Mouse (Mus musculus) lung, adult 18-20 months (tissue): ENCODE data around the gene Psph.
A peak's percentile ranks its signal among the peaks of the same experiment; 100 is the strongest.
"Not testable (repeated sequence)": the region's sequence is repeated elsewhere in the genome, so short reads cannot be mapped to it uniquely, and the experiment has no call there.

Experiments used
- DNase-seq, 2 experiments: peaks; one replicate each; pipeline ENCODE4 v3.0.0; 2022; ENCODE audit warnings: mixed read lengths in 2 of 2

The Psph gene

GRCm38 (mm10) chr5:129786818-129787790 lies at the start of gene Psph:
Gene Psph (minus strand): TSS chr5:129787449.
- peak; percentile 96 to 97 for DNase-seq

- not testable (repeated sequence) for DNase-seq
Observed at GRCm38 (mm10) chr5:129790591-129790990, 3.3 kb upstream of the Psph start.

GRCm38 (mm10) chr5:129787818-129788593 lies 757 bp upstream of the Psph start:
- DNase-seq: no peak

- no peak for DNase-seq
Observed at GRCm38 (mm10) chr5:129786161-129786560, 1.1 kb downstream of the Psph start.

- DNase-seq: no peak
Observed at GRCm38 (mm10) chr5:129785235-129785870, 1.9 kb downstream of the Psph start.

GRCm38 (mm10) chr5:129782211-129782610 lies 5.0 kb downstream of the Psph start:
- DNase-seq: no peak

- DNase-seq: no peak
Observed at GRCm38 (mm10) chr5:129780131-129780530, 7.1 kb downstream of the Psph start.

- DNase-seq: peak; percentile 80 to 84
Observed at GRCm38 (mm10) chr5:129778996-129779716, 8.1 kb downstream of the Psph start.

GRCm38 (mm10) chr5:129778348-129778995 lies 8.8 kb downstream of the Psph start:
- DNase-seq: no peak

- no peak for DNase-seq
Observed at GRCm38 (mm10) chr5:129774661-129775060, 12.6 kb downstream of the Psph start.

- DNase-seq: not testable (repeated sequence)
Observed at GRCm38 (mm10) chr5:129773330-129773729, 13.9 kb downstream of the Psph start.

GRCm38 (mm10) chr5:129772433-129772832 lies 14.8 kb downstream of the Psph start:
- DNase-seq: no peak

- no peak for DNase-seq
Observed at GRCm38 (mm10) chr5:129770443-129771355, 16.6 kb downstream of the Psph start.

- DNase-seq: no peak
Observed at GRCm38 (mm10) chr5:129761865-129762540, 25.2 kb downstream of the Psph start.

GRCm38 (mm10) chr5:129759929-129760480 lies 27.2 kb downstream of the Psph start:
- no peak for DNase-seq

- no peak for DNase-seq
Observed at GRCm38 (mm10) chr5:129756886-129757285, 30.4 kb downstream of the Psph start.

- DNase-seq: no peak
Observed at GRCm38 (mm10) chr5:129744050-129744449, 43.2 kb downstream of the Psph start.

GRCm38 (mm10) chr5:129742903-129743488 lies 44.3 kb downstream of the Psph start:
- no peak for DNase-seq

- DNase-seq: peak in 1 of 2 experiments; percentile 18
Observed at GRCm38 (mm10) chr5:129740976-129741375, 46.3 kb downstream of the Psph start.
